Mouse (Mus musculus) kidney, embryonic 14.5 days (tissue): ENCODE results near the gene 4921501E09Rik. TPM values are rescaled to one million over a fixed set of nuclear protein-coding genes. Genes with fewer than 3 reads are reported as not detected.
A peak's percentile ranks its signal among the peaks of the same experiment; 100 is the strongest.

ENCODE experiments used
- ATAC-seq: fragments of 200-750 bp; cut with Nextera tagmentation; 2 replicates; pipeline ENCODE4 v1.8.0; 2017; ENCODE audit warnings: moderate number of reproducible peaks, mild to moderate bottlenecking, moderate TSS enrichment, moderate library complexity; ENCODE audit not compliant: low FRiP score, low TSS enrichment
- H3K27ac ChIP-seq: fragments of 300-500 bp; sonication (generic); 2 replicates; pipeline ENCODE4 v1.5.1; 2014; ENCODE audit warnings: low read depth, mild to moderate bottlenecking, low read length, moderate library complexity, mixed read lengths
- H3K27me3 ChIP-seq: fragments of 300-500 bp; sonication (generic); 2 replicates; pipeline ENCODE4 v1.6.1; 2014; ENCODE audit warnings: mild to moderate bottlenecking, low read length; ENCODE audit not compliant: control insufficient read depth, insufficient read depth
- H3K36me3 ChIP-seq: fragments of 300-500 bp; sonication (generic); 2 replicates; pipeline ENCODE4 v1.6.1; 2014; ENCODE audit warnings: low read length, mixed read lengths; ENCODE audit not compliant: control insufficient read depth, insufficient read depth
- H3K4me1 ChIP-seq: fragments of 300-500 bp; sonication (generic); 2 replicates; pipeline ENCODE4 v1.6.1; 2014; ENCODE audit warnings: low read length, mixed read lengths; ENCODE audit not compliant: control insufficient read depth, insufficient read depth
- H3K4me2 ChIP-seq: fragments of 300-500 bp; sonication (generic); replicated peaks from 2 replicates; pipeline ENCODE4 v1.6.1; 2014; ENCODE audit warnings: low read depth, mild to moderate bottlenecking, low read length
- H3K4me3 ChIP-seq: fragments of 300-500 bp; sonication (generic); 2 replicates; pipeline ENCODE4 v1.5.1; 2014; ENCODE audit warnings: mild to moderate bottlenecking, low read length
- H3K9ac ChIP-seq: fragments of 300-500 bp; sonication (generic); 2 replicates; pipeline ENCODE4 v1.6.1; 2014; ENCODE audit warnings: low read depth, mild to moderate bottlenecking, low read length, moderate library complexity
- H3K9me3 ChIP-seq: fragments of 300-500 bp; sonication (generic); 2 replicates; pipeline ENCODE4 v1.6.1; 2016; ENCODE audit warnings: low read length; ENCODE audit not compliant: control insufficient read depth
- WGBS: fragments of 180-500 bp; shearing (Covaris S2); extraction: QIAGEN DNeasy Blood & Tissue Kit; methylation state at CpG from one replicate; pipeline ENCODE4 v1.1.7; 2014; 5-methylcytosine and 5-hydroxymethylcytosine counted together
- polyA plus RNA-seq: library from polyadenylated mRNA; unstranded; fragments of >200 nt; fragmentation: Nextera tagmentation; extraction: Ambion mirVana; gene quantifications from 2 replicates; pipeline ENCODE4 v1.2.1, GENCODE M21; 2014

The 4921501E09Rik gene
- polyA plus RNA-seq: not detected in 2 replicates

GRCm38 (mm10) chr17:33067958-33068357 is at the start of gene 4921501E09Rik:
TSS of gene 4921501E09Rik (minus strand) at chr17:33068058.
- Histone ChIP-seq H3K27me3 (no peaks in the 10 kb centered on the region), H3K36me3 (no peaks in the 10 kb centered on the region), H3K4me2 (no peak within 1 kb of the TSS), H3K4me3 (no peak within 1 kb of the TSS), H3K4me1 (no peaks in the 10 kb centered on the region), H3K9ac (no peak within 1 kb of the TSS), H3K27ac (no peak within 1 kb of the TSS), H3K9me3 (no peaks in the 10 kb centered on the region)
- 70% methylated on average over 1 of the region's 1 CpGs for WGBS
- no peak for ATAC-seq

- Histone ChIP-seq H3K4me2 (no peak overlapping the region), H3K9ac (no peak overlapping the region), H3K4me1 (0 out of 2 replicates have a peak, but pooled peaks cover 3% of the 10 kb centered on the region), H3K36me3 (no peaks in the 10 kb centered on the region), H3K27me3 (no peaks in the 10 kb centered on the region), H3K27ac (no peak overlapping the region), H3K9me3 (no peaks in the 10 kb centered on the region), H3K4me3 (no peak overlapping the region)
- WGBS: 94% methylated on average over 2 of the region's 2 CpGs
- ATAC-seq: no peak
Observed at GRCm38 (mm10) chr17:33097396-33097795, 29.5 kb upstream of the 4921501E09Rik start.

- Histone ChIP-seq H3K4me1 (0 out of 2 replicates have a peak, but pooled peaks cover 3% of the 10 kb centered on the region), H3K4me3 (peak overlapping the region; percentile 50), H3K9ac (peak overlapping the region; percentile 55), H3K4me2 (peak overlapping the region; percentile 47), H3K9me3 (no peaks in the 10 kb centered on the region), H3K27me3 (no peaks in the 10 kb centered on the region), H3K27ac (peak overlapping the region; percentile 86), H3K36me3 (no peaks in the 10 kb centered on the region)
- peak; percentile 91 for ATAC-seq
- WGBS: 2% methylated on average over 31 of the region's 31 CpGs
Observed at GRCm38 (mm10) chr17:33092391-33093193, 24.7 kb upstream of the 4921501E09Rik start.

DNA sequence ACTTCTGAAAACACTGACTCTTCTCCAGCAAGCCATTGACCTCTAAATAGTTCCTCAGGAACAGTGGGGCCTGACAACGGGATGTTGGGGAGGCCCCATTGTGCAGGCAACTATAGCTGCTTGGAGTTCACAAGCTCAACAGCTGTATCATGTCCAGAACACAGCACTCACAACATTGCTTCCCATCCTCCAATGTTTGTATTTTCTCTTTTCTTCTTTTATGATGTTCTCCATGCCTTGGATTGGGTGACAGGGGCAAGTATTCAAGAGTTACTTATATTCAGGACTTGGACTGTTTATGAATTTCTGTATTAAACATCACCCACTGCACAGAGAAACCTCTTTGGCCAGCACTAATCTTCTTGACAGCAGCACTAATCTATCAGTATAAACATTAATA is 23.8 kb upstream of the 4921501E09Rik start:
- 0 out of 2 replicates have a peak, but pooled peaks cover 3% of the 10 kb centered on the region for H3K4me1 ChIP-seq
- no peak overlapping the region for H3K27ac ChIP-seq
- no peak for ATAC-seq
- H3K36me3 ChIP-seq: no peaks in the 10 kb centered on the region
- peak overlapping the region; percentile 50; the same call in 1 of the 2 replicates for H3K4me3 ChIP-seq
- no peaks in the 10 kb centered on the region for H3K27me3 ChIP-seq
- H3K9ac ChIP-seq: no peak overlapping the region
- H3K4me2 ChIP-seq: peak overlapping the region; percentile 47
- 64% methylated on average over 1 of the region's 1 CpGs for WGBS
- no peaks in the 10 kb centered on the region for H3K9me3 ChIP-seq

DNA sequence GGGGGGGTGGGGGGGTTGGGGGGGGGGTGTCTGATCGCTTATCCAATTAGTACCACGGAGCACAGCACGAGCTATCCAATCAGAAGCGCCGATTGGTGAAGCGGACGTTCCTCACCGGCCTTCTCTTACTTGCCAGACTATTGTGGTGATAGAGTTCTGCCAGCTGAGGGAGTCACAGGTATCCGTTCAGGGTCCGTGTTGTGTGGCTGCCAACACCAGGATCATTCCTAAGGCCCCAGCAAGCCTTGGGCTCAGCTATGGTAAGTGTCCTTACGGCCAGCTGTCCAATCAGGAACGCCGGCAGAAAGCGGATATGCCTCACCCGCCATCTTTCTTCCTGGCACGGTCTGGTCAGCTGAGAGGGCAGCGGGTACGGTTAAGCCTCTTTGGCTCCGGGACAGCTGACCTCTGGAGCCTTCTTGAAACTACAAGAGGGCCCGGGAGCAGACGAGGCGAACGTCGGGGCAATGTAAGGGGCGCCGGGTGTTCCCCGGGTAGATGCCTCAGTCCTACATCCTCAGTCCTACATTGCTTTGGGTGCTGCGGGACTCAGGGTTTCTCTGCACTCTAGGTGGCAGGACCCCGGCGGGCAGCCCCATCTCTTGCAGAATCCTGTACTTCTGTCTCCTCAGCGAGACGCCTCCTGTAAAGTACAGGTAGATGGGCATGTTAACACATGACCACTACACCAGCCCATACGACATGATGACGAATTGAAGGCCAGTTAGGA is 21.5 kb upstream of the 4921501E09Rik start, which contains the start of gene Zfp563:
Gene Zfp563, plus strand, starts transcription at position 91 of the 730 bp plus-strand sequence.
- Histone ChIP-seq H3K36me3 (no peaks in the 10 kb centered on the region), H3K9ac (peak within 1 kb of the TSS; percentile 55), H3K4me3 (peak within 1 kb of the TSS; percentile 48), H3K27me3 (no peaks in the 10 kb centered on the region), H3K4me2 (peak within 1 kb of the TSS; percentile 64), H3K9me3 (no peaks in the 10 kb centered on the region), H3K4me1 (0 out of 2 replicates have a peak, but pooled peaks cover 3% of the 10 kb centered on the region), H3K27ac (peak within 1 kb of the TSS; percentile 56; the same call in 1 of the 2 replicates)
- ATAC-seq: peak; percentile 86
- 4% methylated on average over 34 of the region's 34 CpGs for WGBS

DNA sequence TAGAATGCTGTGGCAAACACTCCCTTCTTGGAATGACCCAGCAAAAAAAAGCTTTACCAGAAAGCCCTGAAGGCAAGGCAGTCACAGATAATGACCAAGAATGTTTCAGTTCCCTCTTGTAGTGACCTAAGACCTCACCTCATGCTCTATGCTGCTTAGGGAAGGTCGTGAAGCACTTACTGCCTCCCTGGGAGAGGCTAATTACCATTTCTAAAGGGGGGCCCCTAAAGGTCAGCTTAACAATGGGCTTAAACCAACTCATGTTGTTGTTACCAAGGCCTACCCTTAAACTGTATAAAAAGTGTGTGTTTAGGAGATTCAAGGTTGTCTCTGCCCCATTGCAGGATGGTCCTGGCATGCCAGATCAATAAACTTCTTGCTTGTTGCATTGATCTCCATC is 4.9 kb downstream of the 4921501E09Rik start:
- Histone ChIP-seq H3K36me3 (no peaks in the 10 kb centered on the region), H3K9me3 (no peaks in the 10 kb centered on the region), H3K27ac (no peak overlapping the region), H3K9ac (no peak overlapping the region), H3K27me3 (no peaks in the 10 kb centered on the region), H3K4me2 (no peak overlapping the region), H3K4me1 (no peaks in the 10 kb centered on the region), H3K4me3 (no peak overlapping the region)
- WGBS: 3% methylated on average over 1 of the region's 1 CpGs
- no peak for ATAC-seq

GRCm38 (mm10) chr17:33058791-33059190 is 9.1 kb downstream of the 4921501E09Rik start:
- no peak overlapping the region for H3K4me3 ChIP-seq
- 3% methylated on average over 1 of the region's 1 CpGs for WGBS
- no peak for ATAC-seq
- H3K36me3 ChIP-seq: no peaks in the 10 kb centered on the region
- no peak overlapping the region for H3K4me2 ChIP-seq
- no peaks in the 10 kb centered on the region for H3K4me1 ChIP-seq
- no peaks in the 10 kb centered on the region for H3K9me3 ChIP-seq
- H3K27me3 ChIP-seq: no peaks in the 10 kb centered on the region
- no peak overlapping the region for H3K9ac ChIP-seq
- H3K27ac ChIP-seq: no peak overlapping the region

DNA sequence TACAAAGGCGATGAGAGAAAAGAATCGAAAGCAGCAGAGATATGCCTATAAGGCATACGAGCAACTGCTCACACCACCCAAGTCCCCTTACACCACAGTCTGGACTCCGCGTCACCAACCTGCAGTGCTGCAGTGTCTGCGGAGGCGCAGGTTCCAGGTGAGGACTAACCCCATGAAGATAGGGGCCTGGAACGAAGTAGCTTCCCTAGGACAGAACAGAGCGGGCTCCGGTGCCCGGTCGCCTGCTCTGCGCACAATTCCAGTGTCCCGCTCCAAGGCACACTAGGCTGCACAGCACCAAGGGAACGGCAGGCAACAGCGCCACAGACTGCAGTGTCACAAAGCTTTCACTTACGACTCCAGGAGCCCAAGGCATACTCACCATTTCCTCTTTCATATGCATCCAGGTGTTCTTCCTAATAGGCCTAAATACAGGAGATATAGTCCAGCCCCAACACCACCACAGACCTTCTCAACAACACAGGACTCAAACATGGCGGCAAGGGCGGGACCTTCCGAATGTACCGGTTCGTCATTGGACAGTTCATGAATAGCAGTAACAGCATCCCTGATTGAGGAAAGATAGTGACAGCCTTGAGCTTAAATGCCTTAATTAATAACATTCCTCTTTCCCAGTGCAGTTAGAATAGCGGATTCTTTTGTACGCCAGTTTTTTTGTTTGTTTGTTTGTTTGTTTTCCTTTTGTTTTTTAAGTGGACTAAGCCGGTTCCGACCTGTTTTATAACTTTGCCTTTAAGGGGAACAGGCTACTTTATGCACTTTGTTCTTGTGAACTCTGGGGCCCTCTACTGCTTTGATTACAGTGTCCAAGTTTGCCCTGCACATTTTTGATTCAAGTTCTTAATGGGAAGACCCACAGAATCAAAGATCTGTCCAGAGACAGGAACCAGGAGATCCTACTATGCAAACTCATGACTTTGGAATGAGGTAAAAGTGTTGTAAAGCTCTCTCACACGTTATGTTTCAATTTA is 34.7 kb downstream of the 4921501E09Rik start, which contains the start of gene Zfp763:
Gene Zfp763, minus strand, starts transcription at position 503 of the 992 bp plus-strand sequence.
- Histone ChIP-seq H3K27ac (peak within 1 kb of the TSS; percentile 39), H3K4me3 (peak within 1 kb of the TSS; percentile 57), H3K9me3 (0 out of 2 replicates have a peak, but pooled peaks cover 2% of the 10 kb centered on the region), H3K36me3 (no peaks in the 10 kb centered on the region), H3K4me1 (no peaks in the 10 kb centered on the region), H3K27me3 (no peaks in the 10 kb centered on the region), H3K4me2 (peak within 1 kb of the TSS; percentile 51), H3K9ac (peak within 1 kb of the TSS; percentile 82)
- 4% methylated on average over 27 of the region's 27 CpGs for WGBS
- ATAC-seq: peak; percentile 98
